Mouse (Mus musculus): ENCODE data around the gene Fxyd6.

Gene Fxyd6

DNA sequence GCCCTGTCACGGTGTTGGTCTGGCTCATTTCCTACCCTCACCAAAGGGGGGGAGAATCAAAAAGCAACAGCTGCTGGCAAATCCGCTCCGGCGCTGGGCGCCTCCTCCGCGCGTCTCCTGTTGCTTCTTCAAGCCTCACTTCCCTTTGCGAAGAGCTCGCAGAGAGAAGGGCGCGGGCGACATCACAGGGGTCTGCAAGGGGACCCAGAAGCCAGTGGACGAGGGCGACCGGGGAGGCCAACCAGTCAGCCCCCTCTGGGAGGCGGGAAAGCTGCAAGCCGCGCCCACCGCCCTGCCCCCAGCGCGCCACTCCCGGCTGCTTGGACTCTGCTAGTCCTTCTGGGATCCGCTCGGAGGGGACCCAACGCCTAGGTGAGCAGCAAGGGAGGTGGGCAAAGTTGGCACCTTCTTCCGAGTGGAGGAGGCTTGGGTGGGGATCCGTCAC, at the start of gene Fxyd6:
Gene Fxyd6, plus strand, starts transcription at position 69 of the 445 bp plus-strand sequence.
- DNase-seq (ENCODE audit: low spot score in 2 of 2) = peak; percentile 18 to 57

GRCm38 (mm10) chr9:45321465-45321864, 48.5 kb upstream of the Fxyd6 start:
- no peak for DNase-seq (ENCODE audit: low spot score in 2 of 2)

DNA sequence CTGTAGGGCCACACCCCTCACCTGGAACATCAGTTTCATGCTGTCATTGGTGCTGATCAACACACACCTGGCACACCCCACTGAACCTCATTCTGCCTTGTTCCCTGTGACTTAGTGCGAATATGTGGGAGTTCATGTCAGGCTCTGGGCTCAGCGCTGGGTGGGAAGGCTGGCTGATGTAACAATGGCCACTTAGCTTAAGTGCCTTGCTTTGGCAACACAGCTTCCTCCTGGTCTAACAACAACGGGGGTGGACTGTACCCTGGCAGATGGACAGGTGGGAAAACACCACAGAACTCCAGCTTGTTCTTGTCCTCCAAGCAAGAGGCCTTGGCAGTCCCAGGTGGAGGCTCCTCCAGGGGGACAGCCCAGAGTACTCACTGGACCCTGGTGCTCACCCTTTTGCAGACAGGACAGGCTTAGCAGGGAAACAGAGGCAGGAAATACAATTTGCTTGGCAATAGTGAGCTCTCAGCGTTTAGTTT, 48.0 kb upstream of the Fxyd6 start:
- DNase-seq (ENCODE audit: low spot score in 2 of 2) = no peak

- no peak for DNase-seq (ENCODE audit: low spot score in 2 of 2)
Observed at GRCm38 (mm10) chr9:45326390-45326789, 43.6 kb upstream of the Fxyd6 start.

GRCm38 (mm10) chr9:45328263-45328662, 41.7 kb upstream of the Fxyd6 start:
- DNase-seq (ENCODE audit: low spot score in 2 of 2) = no peak

DNA sequence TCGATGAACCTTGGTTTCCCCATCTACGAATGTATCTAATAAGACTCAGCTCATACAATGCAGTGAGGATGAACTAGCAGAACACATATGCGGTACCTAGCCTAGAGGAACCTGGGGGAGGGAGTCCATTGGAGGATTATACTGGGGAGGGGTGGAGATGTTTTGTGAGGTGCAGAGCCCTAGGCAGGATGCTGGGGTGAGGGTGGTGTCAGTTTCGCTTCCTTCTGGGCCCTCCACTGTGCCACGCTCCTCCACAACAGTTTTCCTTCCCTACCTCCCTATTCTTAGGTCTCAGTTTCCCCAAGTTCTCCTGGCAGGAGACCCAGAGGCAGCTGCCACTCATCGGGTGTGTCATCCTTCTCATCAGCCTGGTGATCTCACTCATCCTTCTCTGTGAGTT, 40.4 kb upstream of the Fxyd6 start:
- DNase-seq (ENCODE audit: low spot score in 2 of 2) = no peak

GRCm38 (mm10) chr9:45337406-45337805, 32.6 kb upstream of the Fxyd6 start:
- DNase-seq (ENCODE audit: low spot score in 2 of 2) = no peak

DNA sequence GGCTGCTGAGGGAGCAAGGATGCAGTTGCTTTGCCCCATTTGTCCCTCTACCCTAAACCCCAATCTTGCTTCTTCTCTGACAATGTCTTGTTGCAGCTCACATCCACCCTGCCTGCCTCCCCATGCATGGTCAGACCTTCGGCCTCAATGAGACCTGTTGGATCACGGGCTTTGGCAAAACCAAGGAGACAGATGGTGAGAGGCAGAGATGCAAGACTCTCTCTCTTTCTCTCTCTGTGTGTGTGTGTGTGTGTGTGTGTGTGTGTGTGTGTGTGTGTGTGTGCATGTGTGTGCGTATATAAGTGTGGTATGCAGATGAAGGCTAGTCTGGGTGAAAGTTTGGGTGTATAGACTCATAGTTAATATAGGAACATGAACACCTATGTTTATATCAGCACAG, 26.9 kb upstream of the Fxyd6 start:
- DNase-seq (ENCODE audit: low spot score in 2 of 2) = no peak

GRCm38 (mm10) chr9:45345516-45345915, 24.5 kb upstream of the Fxyd6 start:
- no peak for DNase-seq (ENCODE audit: low spot score in 2 of 2)

- DNase-seq (ENCODE audit: low spot score in 2 of 2) = no peak
Observed at GRCm38 (mm10) chr9:45346276-45346675, 23.7 kb upstream of the Fxyd6 start.

DNA sequence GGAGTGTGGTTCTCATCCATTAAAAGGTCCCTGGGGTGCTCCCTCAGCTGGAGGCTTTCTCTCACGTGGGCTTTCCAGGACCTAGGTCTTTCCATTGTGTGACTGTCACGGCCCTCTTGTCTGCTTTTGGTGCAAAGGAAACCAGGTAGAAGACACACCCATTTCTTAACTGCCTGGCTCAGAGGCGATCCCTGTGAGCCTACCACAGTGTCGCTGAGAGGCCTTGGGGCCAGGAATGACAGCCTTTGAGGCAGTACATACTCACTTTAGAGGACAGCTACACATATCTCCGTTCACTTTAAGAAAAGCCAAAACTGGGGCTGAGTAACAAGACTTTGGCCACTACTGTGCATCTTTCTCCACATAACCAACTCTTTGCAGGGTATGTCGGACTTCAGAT, 21.4 kb upstream of the Fxyd6 start:
- DNase-seq (ENCODE audit: low spot score in 2 of 2) = no peak

DNA sequence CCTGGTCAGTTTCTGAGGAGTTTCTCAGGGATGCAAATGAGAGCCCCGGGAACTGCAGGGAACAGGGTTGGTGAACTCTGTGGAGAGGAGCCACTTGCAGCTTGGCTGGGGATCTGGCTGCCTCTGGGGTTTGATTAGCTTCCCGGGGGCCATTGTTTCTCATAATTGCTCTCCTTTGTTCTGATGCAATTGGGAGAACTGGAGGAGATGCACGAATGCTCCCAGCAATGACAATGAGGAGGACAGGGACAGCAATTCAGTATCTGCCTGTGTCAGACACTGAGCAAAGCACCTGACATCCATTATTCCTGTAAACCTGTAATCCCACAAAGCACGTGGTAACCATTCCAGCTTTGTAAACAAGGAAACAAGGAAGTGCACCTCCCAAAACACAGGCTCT, 20.8 kb upstream of the Fxyd6 start:
- DNase-seq (ENCODE audit: low spot score in 2 of 2) = no peak

- DNase-seq (ENCODE audit: low spot score in 2 of 2) = no peak
Observed at GRCm38 (mm10) chr9:45349851-45350250, 20.1 kb upstream of the Fxyd6 start.

DNA sequence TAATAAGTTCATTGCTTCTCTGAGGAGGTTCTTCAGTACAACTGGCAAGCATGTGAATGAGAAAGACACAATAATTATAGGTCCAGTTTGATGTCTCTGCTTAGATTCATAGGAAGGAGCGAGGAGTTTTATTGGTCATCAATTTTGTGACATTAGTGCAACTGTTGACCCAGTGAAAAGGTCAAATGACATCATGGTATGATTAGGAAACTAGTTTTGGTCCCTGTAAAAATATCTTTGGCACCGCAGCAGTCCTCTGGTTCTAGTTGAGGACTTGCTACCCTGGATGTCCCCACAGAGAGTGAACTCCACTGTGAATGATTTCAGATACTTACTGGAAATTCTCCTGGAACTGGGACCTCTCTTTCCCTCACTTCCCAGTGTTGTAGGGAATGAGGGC, 14.8 kb upstream of the Fxyd6 start:
- no peak for DNase-seq (ENCODE audit: low spot score in 2 of 2)

- no peak for DNase-seq (ENCODE audit: low spot score in 2 of 2)
Observed at GRCm38 (mm10) chr9:45358356-45358755, 11.6 kb upstream of the Fxyd6 start.

DNA sequence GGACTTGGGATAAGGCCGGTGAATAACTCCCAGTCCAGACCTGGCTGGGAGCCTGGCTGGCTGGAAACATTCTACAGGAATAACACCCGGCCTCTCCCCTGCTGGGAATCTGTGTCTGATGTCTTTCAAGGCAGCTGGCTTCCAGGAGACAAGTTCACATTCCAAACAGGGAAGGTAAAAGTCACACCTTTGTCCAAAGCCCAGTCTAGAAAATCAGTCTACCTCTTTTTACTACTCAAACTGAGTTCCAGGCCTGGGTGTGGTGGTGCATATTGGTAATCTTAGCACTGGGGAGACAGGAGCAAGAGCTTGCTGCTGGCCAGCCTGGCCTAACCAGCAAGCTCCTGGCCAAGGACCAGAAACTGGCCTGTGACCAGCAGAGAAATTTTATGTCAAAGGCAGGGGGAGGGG, 7.9 kb upstream of the Fxyd6 start:
- no peak for DNase-seq (ENCODE audit: low spot score in 2 of 2)

- no peak for DNase-seq (ENCODE audit: low spot score in 2 of 2)
Observed at GRCm38 (mm10) chr9:45363639-45364214, 6.3 kb upstream of the Fxyd6 start.

- no peak for DNase-seq (ENCODE audit: low spot score in 2 of 2)
Observed at GRCm38 (mm10) chr9:45367716-45368115, 2.3 kb upstream of the Fxyd6 start.

DNA sequence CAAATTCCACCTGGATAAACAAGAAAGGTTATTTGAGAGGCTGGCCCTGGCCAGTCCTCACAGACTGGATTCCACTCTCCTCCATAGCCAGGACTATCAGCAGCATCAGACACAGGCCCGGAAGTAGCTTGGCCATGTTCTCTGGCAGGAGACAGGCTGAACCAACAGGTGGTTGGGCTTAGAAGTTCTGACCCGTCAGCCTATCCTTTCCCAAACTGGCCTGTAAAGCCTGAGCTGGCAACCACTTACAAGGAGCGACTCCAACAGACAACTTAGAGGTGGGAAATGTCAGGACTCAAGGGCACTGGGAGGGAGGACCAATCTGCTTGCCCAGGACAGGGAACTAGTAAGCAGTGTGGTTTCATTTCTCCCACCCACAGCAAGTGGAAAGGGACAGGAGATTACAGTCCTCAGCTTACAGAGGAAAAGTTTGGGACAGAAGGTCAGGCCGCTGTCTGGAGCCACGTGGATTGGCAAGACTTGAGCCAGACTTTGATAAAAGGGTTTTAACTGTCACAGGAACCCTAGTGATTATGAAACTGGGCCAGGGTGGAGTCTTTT, 1.6 kb upstream of the Fxyd6 start:
- DNase-seq (ENCODE audit: low spot score in 2 of 2) = no peak

DNA sequence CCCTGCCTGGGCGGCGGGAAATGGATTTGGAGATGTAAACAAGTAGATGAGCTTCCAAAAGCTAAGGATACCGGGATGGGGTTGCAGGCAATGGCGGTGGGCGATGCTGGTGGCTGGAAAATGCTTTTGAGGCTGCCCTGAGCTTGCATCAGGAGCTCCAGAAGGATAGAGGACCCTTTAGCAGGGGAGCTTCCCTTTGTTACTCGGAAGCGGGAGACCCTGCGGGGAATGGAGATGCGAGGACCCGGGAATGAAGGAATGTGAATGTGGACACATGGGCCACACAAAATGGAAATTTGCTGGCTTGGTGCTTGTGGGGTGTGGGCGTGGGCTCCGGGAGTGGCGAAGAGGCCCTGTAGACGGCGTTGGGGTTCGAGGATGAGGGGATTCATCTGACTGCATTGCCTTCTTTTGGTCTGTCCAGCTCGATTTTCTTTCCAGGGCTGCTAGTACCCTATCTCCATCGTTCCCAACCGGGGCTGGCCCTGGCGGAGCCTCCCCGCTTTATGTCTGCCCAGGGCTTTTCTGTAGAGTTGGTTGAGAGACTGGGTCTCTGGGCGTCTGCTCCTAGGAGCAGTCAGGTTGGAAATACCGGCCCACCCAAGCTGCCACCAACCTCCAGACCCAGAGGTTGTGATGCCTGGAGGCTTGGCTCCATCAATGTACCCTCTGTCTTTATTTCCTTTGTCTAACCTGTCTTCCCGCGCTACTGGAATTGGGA, 791 bp downstream of the Fxyd6 start:
- no peak for DNase-seq (ENCODE audit: low spot score in 2 of 2)

- no peak for DNase-seq (ENCODE audit: low spot score in 2 of 2)
Observed at GRCm38 (mm10) chr9:45371337-45371707, 1.3 kb downstream of the Fxyd6 start.

GRCm38 (mm10) chr9:45373896-45374295, 3.9 kb downstream of the Fxyd6 start:
- DNase-seq (ENCODE audit: low spot score in 2 of 2) = no peak

GRCm38 (mm10) chr9:45374988-45375502, 5.1 kb downstream of the Fxyd6 start:
- no peak for DNase-seq (ENCODE audit: low spot score in 2 of 2)

All from thymus, postnatal 10 days (tissue).